Mouse (Mus musculus) bone marrow, adult 2 months (tissue): ENCODE results near the gene Tgfbr3. TPM values are rescaled to one million over a fixed set of nuclear protein-coding genes. Genes with fewer than 3 reads are reported as not detected.

Source experiments
- H3K27ac ChIP-seq: fragments of 200-500 bp; 2 replicates; pipeline ENCODE4 v1.5.1; 2012; ENCODE audit warnings: low read depth, mild to moderate bottlenecking, control low read depth, inconsistent platforms, low read length; ENCODE audit not compliant: control insufficient read depth, poor library complexity, insufficient read depth
- H3K4me1 ChIP-seq: fragments of 200-500 bp; 2 replicates; pipeline ENCODE4 v1.6.1; 2011; ENCODE audit warnings: low read length; ENCODE audit not compliant: control insufficient read depth, insufficient read depth
- H3K4me3 ChIP-seq: fragments of 200-500 bp; replicated peaks from 2 replicates; pipeline ENCODE3; 2011; ENCODE audit warnings: mild to moderate bottlenecking, low read depth, low read length, control low read depth; ENCODE audit not compliant: control insufficient read depth
- CTCF ChIP-seq: fragments of 200-500 bp; IDR thresholded peaks from 2 replicates; pipeline ENCODE4 v1.5.1; 2011; ENCODE audit warnings: low read length, control low read depth; ENCODE audit not compliant: control insufficient read depth, insufficient read depth
- POLR2A ChIP-seq: fragments of 200-500 bp; IDR thresholded peaks from 2 replicates; pipeline ENCODE4 v1.6.1; 2011; ENCODE audit warnings: low read depth, mild to moderate bottlenecking, control low read depth, low read length, borderline replicate concordance; ENCODE audit not compliant: control insufficient read depth
- WGBS: fragments of 180-500 bp; shearing (Covaris S2); methylation state at CpG from one replicate; pipeline ENCODE4 v1.1.7; 2018; 5-methylcytosine and 5-hydroxymethylcytosine counted together
- polyA plus RNA-seq: library from polyadenylated mRNA; stranded (reverse); fragments of >200 nt; gene quantifications from 2 replicates; pipeline ENCODE4 v1.2.4, GENCODE M21; 2011; ENCODE audit warnings: low replicate concordance; ENCODE audit not compliant: missing spikeins, insufficient read depth, insufficient read length

Tgfbr3 gene
- polyA plus RNA-seq, 1 experiment, result 7.4 TPM

DNA sequence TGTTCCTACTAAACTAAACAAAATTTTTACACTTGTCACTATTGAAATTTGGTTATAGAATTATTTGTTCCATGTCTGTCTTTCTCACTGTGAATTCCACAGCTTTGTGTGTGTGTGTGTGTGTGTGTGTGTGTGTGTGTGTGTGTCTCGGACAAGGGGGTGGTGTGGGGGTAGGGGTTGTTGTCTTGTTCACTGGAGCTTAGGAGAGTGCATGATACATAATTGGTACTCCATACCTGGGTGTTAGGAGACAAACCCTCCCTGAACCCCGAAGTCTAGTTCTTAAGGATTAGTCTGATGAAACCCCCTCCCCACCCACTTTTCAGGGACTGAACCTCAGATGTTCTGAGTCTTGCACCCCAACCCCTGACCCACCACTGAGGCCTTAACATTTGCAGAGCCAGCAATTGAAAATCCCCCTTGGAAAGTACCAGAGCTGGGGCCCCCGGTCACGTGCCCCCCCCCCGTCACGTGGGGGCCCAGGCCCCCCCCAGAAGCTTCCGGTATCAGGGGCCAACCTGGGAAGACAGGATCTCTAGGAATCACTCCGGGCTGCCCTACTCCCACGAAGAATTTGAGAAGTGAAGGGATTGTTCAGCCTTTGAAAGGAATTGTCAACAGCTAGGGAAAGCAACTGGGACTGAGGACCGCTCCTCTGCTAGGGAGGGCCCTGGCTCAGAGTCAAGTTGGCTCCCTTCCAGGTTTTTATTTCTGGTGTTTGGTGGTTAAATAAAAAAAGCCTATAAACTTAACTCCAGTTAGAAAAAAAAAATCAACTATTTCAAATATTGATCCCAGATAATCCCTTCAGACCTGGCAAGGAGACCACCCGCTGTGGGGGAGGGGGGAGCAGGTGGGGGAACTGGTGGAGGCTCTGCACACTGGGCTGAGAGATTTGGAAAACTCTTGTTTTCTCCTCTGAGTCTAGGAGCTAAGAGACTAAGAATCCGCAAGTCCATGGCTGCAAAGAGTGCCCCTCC is 201.3 kb downstream of the Tgfbr3 start:
- H3K4me3 ChIP-seq, result no peak overlapping the region
- H3K27ac ChIP-seq, result no peak overlapping the region
- whole genome bisulfite sequencing, result 29% methylated on average over 12 of the region's 12 CpGs
- H3K4me1 ChIP-seq, result peaks cover 2% of the 10 kb centered on the region; the same call in 1 of the 2 replicates
- TF ChIP-seq CTCF (no peak), POLR2A (no peak)

DNA sequence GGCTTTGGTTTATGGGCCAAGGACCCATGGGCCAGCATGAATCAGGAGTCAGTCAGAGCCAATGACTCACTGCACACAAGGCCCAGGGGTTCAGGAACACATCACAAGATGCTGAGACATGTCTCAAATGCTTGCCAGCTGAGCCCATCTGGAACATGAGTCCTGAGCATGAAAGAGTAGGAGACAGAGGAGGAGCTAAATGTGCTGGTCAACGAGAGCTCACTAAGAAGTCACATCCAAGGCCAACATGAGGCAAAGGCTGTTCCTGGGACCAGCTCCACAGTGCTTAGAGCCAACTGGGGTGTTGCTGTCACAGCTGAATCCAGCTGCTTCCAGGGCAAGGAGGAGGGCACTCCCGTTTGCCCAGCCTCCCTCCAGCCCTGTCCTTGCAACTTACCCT is 202.1 kb downstream of the Tgfbr3 start:
- TF ChIP-seq POLR2A, result no peak
- no peak for TF ChIP-seq CTCF
- WGBS, result 56% methylated on average over 2 of the region's 2 CpGs
- H3K4me3 ChIP-seq, result no peak overlapping the region

DNA sequence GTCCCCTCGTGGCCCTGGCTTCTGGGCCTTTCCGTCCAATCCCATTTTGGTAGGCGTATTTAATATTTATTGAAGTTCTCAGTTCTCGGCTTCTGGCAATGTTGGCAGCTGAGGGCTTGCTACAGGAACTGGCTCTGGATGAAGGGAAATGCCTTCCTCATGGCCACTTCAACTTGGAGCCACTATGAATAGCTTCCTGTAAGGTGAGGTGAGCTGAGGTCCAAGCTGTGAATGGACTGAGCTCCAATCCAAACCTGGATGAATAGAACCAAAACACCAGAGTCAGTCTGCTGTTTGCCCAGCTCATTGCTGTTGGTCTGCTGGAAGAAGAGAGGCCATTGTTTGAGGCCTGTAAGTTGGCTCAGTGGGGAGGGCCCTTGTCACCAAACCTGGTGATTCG is 203.3 kb downstream of the Tgfbr3 start:
- Histone ChIP-seq H3K27ac (no peak overlapping the region), H3K4me1 (no peaks in the 10 kb centered on the region), H3K4me3 (no peak overlapping the region)
- no peak for TF ChIP-seq POLR2A
- no peak for TF ChIP-seq CTCF
- 83% methylated on average over 5 of the region's 5 CpGs for WGBS

More for the DNA sequence above, 202.1 kb downstream of the Tgfbr3 start:
- peaks cover 2% of the 10 kb centered on the region; the same call in 1 of the 2 replicates for H3K4me1 ChIP-seq
- no peak overlapping the region for H3K27ac ChIP-seq

DNA sequence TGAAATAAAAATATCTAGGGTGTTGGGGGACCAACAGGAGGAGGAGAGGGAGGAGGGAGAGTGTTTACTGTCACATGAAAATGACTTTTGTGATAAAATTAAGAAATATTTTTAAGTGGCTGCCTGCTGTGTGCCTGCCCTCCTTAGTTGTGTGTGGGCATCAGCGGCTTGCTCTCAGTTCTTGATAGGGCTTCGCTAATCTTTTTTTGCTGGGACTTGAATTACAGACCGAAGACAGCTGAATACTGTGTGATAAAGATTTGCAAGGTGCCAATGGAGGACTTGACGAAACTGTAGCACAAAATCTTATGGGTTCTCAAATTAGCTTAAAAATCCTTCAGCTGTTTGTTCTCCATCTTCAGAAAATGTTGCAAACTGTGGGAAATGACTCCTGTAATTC is 205.0 kb downstream of the Tgfbr3 start:
- WGBS, result 54% methylated on average over 4 of the region's 4 CpGs
- H3K27ac ChIP-seq, result no peak overlapping the region
- H3K4me3 ChIP-seq, result no peak overlapping the region
- H3K4me1 ChIP-seq, result no peaks in the 10 kb centered on the region
- TF ChIP-seq POLR2A (no peak), CTCF (no peak)

DNA sequence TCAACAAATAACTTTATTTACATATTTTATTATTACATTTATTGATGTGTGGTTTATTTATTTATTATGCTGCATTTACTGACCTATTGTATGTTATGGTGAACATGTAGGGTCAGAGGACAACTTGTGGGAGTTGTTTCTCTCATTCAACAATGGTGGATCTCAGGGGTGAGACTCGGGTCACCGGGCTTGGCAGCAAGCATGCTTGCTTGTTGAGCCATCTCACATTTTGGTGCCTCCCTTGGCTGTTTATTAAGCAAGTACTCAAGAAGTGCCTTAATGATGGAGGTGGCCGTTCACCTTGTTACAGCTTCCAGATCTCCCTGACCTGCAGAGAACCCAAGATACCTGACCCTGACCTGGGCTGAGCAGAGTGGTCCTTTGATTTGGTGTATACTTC is 207.4 kb downstream of the Tgfbr3 start:
- 85% methylated on average over 3 of the region's 3 CpGs for WGBS
- no peak for TF ChIP-seq POLR2A
- no peak for TF ChIP-seq CTCF
- Histone ChIP-seq H3K27ac (no peak overlapping the region), H3K4me1 (no peaks in the 10 kb centered on the region), H3K4me3 (no peak overlapping the region)

DNA sequence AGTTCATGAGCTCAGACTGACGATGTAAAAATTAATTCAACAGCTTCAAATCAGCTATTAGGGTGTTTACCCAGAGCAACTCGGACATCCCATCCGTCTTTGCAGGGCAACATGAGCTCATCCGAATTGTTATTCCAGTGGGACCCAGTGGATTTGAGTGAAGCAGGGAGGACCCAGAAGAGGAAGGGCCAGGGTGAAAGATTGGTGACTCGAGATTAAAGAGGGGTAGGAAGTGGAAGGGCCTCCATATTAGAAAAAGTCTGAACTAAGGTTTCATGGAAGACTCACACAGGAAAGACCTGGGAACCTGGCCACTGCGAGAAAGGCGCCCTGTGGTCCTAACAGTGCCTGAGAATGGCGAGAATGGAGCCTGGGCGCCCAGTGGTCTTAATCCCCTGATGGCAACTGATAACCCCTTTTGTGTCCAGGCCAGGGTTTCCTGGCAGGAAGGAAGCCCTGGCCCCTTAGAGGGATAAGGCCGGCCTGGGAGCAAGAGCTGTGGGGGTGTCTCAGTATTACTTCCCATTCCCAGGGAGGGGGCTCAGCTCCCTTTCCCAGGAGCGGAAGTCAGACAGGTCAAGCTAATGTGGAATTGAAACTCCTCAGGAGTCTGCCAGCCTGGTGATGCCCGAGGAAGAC is 208.3 kb downstream of the Tgfbr3 start:
- Histone ChIP-seq H3K27ac (no peak overlapping the region), H3K4me3 (no peak overlapping the region), H3K4me1 (no peaks in the 10 kb centered on the region)
- TF ChIP-seq POLR2A, result no peak
- TF ChIP-seq CTCF, result no peak
- 66% methylated on average over 12 of the region's 12 CpGs for WGBS

DNA sequence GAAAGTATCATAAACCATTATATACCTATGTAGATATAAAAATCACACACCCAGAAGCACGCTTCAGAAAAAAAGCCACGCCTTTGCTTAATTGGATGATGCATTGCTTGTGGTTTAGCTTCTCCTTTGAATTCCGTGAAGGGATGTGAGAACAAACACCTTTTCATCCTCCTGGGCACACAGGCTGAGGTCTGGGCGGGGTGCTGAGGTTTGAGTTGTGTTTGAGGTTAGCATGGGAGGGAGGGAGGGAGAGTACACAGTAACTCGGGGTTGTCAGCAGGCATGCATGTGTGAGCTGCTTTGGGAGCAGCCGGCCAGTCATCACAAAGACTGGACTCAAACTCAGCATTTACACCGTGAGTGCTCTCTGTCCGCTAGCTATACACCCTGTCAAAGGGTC is 209.5 kb downstream of the Tgfbr3 start:
- no peaks in the 10 kb centered on the region for H3K4me1 ChIP-seq
- 28% methylated on average over 8 of the region's 8 CpGs for WGBS
- TF ChIP-seq POLR2A, result no peak
- no peak for TF ChIP-seq CTCF
- no peak overlapping the region for H3K27ac ChIP-seq
- H3K4me3 ChIP-seq, result no peak overlapping the region

DNA sequence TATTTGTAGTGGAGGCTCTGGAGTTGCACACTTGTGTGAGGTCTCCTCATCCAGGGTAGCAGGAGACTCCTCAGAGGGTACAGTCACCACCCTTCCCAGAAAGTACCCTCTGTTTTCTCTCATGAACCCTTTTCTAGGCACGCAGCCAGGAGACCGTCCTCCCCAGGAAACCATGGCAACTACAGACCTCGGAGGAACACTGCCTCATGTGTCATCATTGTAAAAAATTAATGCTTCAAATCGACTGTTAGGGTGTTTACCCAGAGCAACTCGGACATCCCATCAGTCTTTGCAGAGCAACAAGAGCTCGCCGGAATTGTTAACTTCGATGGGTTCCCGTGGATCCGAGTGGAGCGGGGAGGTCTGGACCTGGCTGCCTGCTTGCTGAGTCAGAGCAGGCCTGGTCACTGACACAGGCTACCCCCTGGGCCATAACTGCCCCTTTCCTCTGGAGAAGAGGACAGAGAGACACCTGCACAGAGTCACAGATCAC is 210.2 kb downstream of the Tgfbr3 start:
- TF ChIP-seq POLR2A, result no peak
- TF ChIP-seq CTCF, result no peak
- 18% methylated on average over 11 of the region's 11 CpGs for WGBS
- H3K4me3 ChIP-seq, result no peak overlapping the region
- no peak overlapping the region for H3K27ac ChIP-seq
- H3K4me1 ChIP-seq, result no peaks in the 10 kb centered on the region
